Mouse (Mus musculus) liver, embryonic 14.5 days (tissue): ENCODE measurements at regions not wholly inside any gene's neighbourhood (a gene's known extent, or its start where the extent isn't known, plus 50 kb on each side); places are given as distances from the start of the nearest gene placed in this dataset.

Source experiments
- ATAC-seq: fragments of 200-750 bp; cut with Nextera tagmentation; 2 replicates; pipeline ENCODE4 v1.8.0; 2017; ENCODE audit warnings: moderate number of reproducible peaks, mild to moderate bottlenecking, moderate library complexity; ENCODE audit not compliant: insufficient read depth
- DNase-seq, 3 experiments: peaks; one replicate each; pipeline ENCODE4 v3.0.0-alpha.2; 2012 to 2013; ENCODE audit warnings: low read depth in 3 of 3, low spot score in 3 of 3
- H3K27ac ChIP-seq: fragments of 300-500 bp; sonication (generic); 2 replicates; pipeline ENCODE4 v1.5.1; 2014; ENCODE audit warnings: moderate library complexity, mild to moderate bottlenecking, control low read depth, inconsistent platforms
- H3K27me3 ChIP-seq: fragments of 300-500 bp; sonication (generic); 2 replicates; pipeline ENCODE4 v1.6.1; 2014; ENCODE audit warnings: mild to moderate bottlenecking, low read length, moderate library complexity; ENCODE audit not compliant: control insufficient read depth, insufficient read depth
- H3K36me3 ChIP-seq: fragments of 300-500 bp; sonication (generic); replicated peaks from 2 replicates; pipeline ENCODE4 v1.6.1; 2014; ENCODE audit warnings: low read depth; ENCODE audit not compliant: control insufficient read depth, insufficient read depth
- H3K4me1 ChIP-seq, 2 experiments: fragments of 200-500 bp in 1 of 2; fragments of 300-500 bp in 1 of 2; sonication (generic) in 1 of 2; replicated peaks; 2 replicates each; pipeline ENCODE4 v1.6.1; 2012 to 2014; ENCODE audit warnings: antibody characterized with exemption in 1 of 2, inconsistent platforms in 1 of 2, low read length in 1 of 2; ENCODE audit not compliant: control insufficient read depth in 2 of 2, insufficient read depth in 2 of 2
- H3K4me2 ChIP-seq: fragments of 300-500 bp; sonication (generic); 2 replicates; pipeline ENCODE4 v1.6.1; 2014; ENCODE audit warnings: low read depth, mild to moderate bottlenecking, control low read depth, moderate library complexity
- H3K4me3 ChIP-seq, 2 experiments: fragments of 200-500 bp in 1 of 2; fragments of 300-500 bp in 1 of 2; sonication (generic) in 1 of 2; 2 replicates each; pipeline ENCODE4 v1.5.1; 2012 to 2014; ENCODE audit warnings: low read depth in 2 of 2, low read length in 2 of 2, mild to moderate bottlenecking in 2 of 2, control low read depth in 1 of 2, inconsistent platforms in 1 of 2, moderate library complexity in 1 of 2; ENCODE audit not compliant: insufficient read depth in 1 of 2
- H3K9ac ChIP-seq: fragments of 300-500 bp; sonication (generic); replicated peaks from 2 replicates; pipeline ENCODE4 v1.6.1; 2014; ENCODE audit warnings: mild to moderate bottlenecking, control low read depth, moderate library complexity
- H3K9me3 ChIP-seq: fragments of 300-500 bp; sonication (generic); 2 replicates; pipeline ENCODE4 v1.6.1; 2016; ENCODE audit warnings: low read length, mixed read lengths; ENCODE audit not compliant: control insufficient read depth
- CTCF ChIP-seq: IDR thresholded peaks from 2 replicates; pipeline ENCODE4 v1.5.1; 2016; ENCODE audit warnings: antibody characterized with exemption, low read depth, control low read depth
- EP300 ChIP-seq: IDR thresholded peaks from 2 replicates; pipeline ENCODE4 v1.6.1; 2016; ENCODE audit warnings: antibody characterized with exemption, low read depth
- WGBS: fragments of 180-500 bp; shearing (Covaris S2); extraction: QIAGEN DNeasy Blood & Tissue Kit; methylation state at CpG from one replicate; pipeline ENCODE4 v1.1.7; 2014; ENCODE audit not compliant: insufficient replicate concordance; 5-methylcytosine and 5-hydroxymethylcytosine counted together

DNA sequence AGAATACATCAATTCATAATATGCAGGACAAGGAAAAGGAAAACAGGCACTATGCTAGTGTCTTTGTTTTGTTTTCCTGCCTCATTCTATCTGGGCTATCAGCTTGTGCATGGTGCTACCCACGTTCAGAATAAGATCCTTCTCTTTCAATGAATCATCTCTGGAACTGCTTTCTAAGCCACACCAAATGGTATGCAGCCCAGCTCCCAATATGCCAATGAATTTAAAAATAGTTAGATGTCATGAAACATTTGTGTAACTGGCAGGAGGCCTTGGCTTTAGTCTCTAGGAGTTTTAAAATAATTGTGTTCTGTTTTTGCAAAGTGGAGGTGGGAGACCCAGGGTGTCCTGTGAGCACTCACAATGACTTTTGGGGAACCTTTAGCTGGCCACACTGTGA lies 603.1 kb upstream of the Sema6d start:
- DNase-seq (no peak), ATAC-seq (no peak)
- no peak overlapping the region for H3K4me3 ChIP-seq
- no peaks in the 10 kb centered on the region for H3K9me3 ChIP-seq
- H3K9ac ChIP-seq, result no peak overlapping the region
- H3K36me3 ChIP-seq, result no peaks in the 10 kb centered on the region
- no peak overlapping the region for H3K4me2 ChIP-seq
- TF ChIP-seq EP300 (no peak), CTCF (no peak)
- no peaks in the 10 kb centered on the region for H3K4me1 ChIP-seq
- no peak overlapping the region for H3K27ac ChIP-seq
- H3K27me3 ChIP-seq, result no peaks in the 10 kb centered on the region
- 22% methylated on average over 1 of the region's 1 CpGs for WGBS

DNA sequence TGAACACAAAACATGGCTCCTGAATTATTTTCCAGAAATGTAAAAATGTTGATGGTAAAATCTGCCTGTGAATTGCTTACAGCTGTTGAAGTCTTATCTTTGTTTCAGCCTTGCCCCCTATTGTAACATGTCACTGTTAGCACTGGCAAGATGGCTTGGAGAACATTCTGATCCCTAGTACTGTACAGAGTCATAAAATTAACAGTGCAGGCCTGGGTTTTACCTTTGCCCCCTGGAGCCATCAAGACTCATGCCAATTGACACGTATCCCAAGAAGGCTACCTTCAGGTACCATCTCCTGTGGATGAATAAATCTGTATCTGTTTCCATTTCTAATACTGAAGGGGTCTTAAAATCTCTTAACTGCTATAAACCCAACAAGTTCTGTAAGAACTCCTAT lies 583.6 kb upstream of the Sema6d start:
- H3K27ac ChIP-seq, result no peak overlapping the region
- WGBS, result 29% methylated on average over 1 of the region's 1 CpGs
- TF ChIP-seq EP300 (no peak), CTCF (no peak)

DNA sequence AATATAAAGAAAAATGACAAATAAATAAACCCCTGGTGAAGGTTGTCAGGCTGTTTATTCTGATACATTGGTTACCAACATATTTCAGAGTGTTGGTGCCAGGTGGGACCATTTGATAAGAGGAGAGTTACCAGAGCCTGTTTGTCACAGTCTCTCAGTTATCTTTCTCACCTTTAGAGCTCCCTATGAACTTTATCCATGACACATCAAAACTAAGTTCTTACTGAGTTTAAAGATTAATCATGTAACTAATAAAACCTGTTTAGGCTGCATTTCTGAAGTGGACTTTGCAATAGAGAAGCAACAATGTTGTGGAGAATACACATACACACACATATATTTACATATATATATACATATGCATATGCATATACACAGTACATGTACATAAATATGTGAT lies 582.7 kb upstream of the Sema6d start:
- TF ChIP-seq CTCF, result no peak
- TF ChIP-seq EP300, result no peak

More for the DNA sequence above, 583.6 kb upstream of the Sema6d start:
- no peak for DNase-seq
- no peak for ATAC-seq
- Histone ChIP-seq H3K9me3 (no peaks in the 10 kb centered on the region), H3K4me2 (no peak overlapping the region), H3K9ac (no peak overlapping the region), H3K4me3 (no peak overlapping the region), H3K36me3 (no peaks in the 10 kb centered on the region), H3K4me1 (no peaks in the 10 kb centered on the region), H3K27me3 (no peaks in the 10 kb centered on the region)

DNA sequence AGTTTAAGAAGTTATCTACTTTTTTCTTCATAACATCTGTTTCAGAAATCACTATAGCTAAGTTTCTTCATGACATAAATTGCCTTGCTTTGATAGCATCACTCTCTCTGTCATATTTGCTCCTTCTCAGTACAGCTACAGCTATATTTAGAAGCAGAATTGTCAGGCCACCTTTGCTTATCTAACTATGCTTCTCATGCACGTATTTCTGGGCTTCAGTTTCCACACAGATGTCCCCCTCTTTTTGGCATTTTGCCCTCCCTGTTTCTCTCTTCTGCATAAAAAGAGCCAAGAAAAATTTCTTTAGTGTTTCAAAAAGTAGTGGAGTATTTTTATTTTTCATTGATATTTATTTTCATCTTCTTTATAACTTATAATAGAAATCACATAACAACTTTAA lies 560.9 kb upstream of the Sema6d start:
- Histone ChIP-seq H3K27ac (no peak overlapping the region), H3K9ac (no peak overlapping the region), H3K27me3 (no peaks in the 10 kb centered on the region), H3K4me2 (no peak overlapping the region), H3K36me3 (no peaks in the 10 kb centered on the region), H3K4me3 (no peak overlapping the region), H3K9me3 (no peaks in the 10 kb centered on the region), H3K4me1 (no peaks in the 10 kb centered on the region)
- no peak for DNase-seq
- no peak for ATAC-seq
- WGBS, result 34% methylated on average over 1 of the region's 1 CpGs
- TF ChIP-seq EP300, result no peak
- no peak for TF ChIP-seq CTCF

More for the DNA sequence above, 582.7 kb upstream of the Sema6d start:
- H3K4me1 ChIP-seq, result no peaks in the 10 kb centered on the region
- H3K27ac ChIP-seq, result no peak overlapping the region
- no peaks in the 10 kb centered on the region for H3K9me3 ChIP-seq
- no peak overlapping the region for H3K4me2 ChIP-seq
- H3K27me3 ChIP-seq, result no peaks in the 10 kb centered on the region
- no peak overlapping the region for H3K4me3 ChIP-seq
- H3K9ac ChIP-seq, result no peak overlapping the region
- H3K36me3 ChIP-seq, result no peaks in the 10 kb centered on the region
- ATAC-seq (no peak), DNase-seq (no peak)

DNA sequence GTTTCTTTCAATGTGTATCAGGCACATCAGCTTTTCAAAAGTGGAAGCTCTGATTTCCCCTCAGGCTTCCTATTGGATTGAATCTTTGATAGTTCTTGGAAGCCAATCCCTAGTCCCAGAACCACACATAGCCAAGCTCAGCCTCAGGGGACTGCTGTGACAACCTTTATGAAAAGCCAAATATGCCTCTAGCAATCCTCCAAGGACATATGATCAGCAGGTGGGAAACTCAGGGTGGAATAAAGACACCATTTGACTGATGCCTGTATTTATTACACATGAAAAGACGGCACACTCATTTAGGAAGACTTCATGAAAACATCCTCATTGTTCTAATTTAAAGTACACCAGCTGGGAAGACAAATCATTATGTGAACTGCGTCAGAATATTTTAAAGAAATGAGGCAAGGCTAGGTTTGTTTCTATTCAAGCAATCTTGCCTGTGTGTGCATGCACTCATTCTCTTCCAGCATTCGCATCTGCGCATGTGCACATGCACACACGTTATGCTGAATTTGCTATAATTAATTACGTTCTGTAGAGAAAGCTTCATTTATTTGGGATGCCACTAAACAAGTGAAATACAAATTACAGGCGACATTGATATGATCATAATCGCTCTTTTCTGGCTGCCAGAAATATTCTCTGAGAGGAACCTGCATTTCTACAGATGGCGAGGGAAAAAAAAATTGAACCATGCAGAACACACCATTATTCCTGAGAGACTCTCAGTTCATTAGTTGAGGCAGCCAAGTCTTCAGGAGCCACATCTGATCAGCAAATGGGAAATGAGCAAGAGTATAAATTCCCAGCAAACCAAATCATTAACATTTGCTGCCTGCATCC lies 556.6 kb upstream of the Sema6d start:
- no peak for ATAC-seq

More for the DNA sequence above, 556.6 kb upstream of the Sema6d start:
- TF ChIP-seq CTCF (no peak), EP300 (no peak)
- DNase-seq, result no peak
- H3K36me3 ChIP-seq, result no peaks in the 10 kb centered on the region
- H3K4me3 ChIP-seq, result no peak overlapping the region
- H3K4me2 ChIP-seq, result no peak overlapping the region
- no peak overlapping the region for H3K27ac ChIP-seq
- H3K9me3 ChIP-seq, result no peaks in the 10 kb centered on the region
- WGBS, result 62% methylated on average over 9 of the region's 9 CpGs
- no peaks in the 10 kb centered on the region for H3K4me1 ChIP-seq
- H3K27me3 ChIP-seq, result no peaks in the 10 kb centered on the region
- H3K9ac ChIP-seq, result no peak overlapping the region
